Mouse (Mus musculus): ENCODE measurements around the gene Tmprss6.

DNA sequence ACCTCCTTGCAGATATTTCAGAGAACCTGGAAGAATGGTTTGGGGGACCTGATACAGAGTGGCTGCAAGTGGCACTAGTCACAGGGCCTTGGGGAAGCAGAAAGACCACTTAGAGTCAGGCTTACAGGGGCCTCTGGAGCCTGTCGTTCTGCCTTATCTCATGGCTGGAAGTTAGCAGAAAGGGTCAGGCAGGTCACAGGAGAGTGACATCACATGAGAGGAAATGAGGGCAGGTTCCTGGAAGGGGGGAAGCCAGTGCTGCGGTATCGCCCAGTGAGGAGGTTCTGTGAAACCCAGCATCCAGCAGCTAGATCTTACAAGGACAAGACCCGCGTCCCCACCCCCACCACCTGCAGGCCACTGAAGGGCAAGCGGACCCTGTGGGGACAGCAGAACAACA lies 19.3 kb downstream of the Tmprss6 start:
- TF ChIP-seq CTCF (IDR thresholded peaks at IDR 0.05; ENCODE audit: low read depth, low read length) (no peak), TAL1 (conservative IDR thresholded peaks at IDR 0.05; ENCODE audit: low read depth, low read length) (no peak), GATA2 (IDR thresholded peaks at IDR 0.05; ENCODE audit: borderline replicate concordance, low read depth, low read length) (no peak), GATA1 (IDR thresholded peaks at IDR 0.05; ENCODE audit: borderline replicate concordance, low read length) (no peak)

Measured in G1E (cell line).